Mouse (Mus musculus): ENCODE data around the gene Slc16a3. TPM values are rescaled to one million over a fixed set of nuclear protein-coding genes. Genes with fewer than 3 reads are reported as not detected.

Slc16a3 gene
- polyA plus RNA-seq, 3 experiments from 2014 or later: 2.9 to 4.0 (median 3.4) TPM

- ATAC-seq: no peak
Observed at GRCm38 (mm10) chr11:120979711-120980426, 31.6 kb downstream of the Slc16a3 start.

- ATAC-seq: no peak
Observed at GRCm38 (mm10) chr11:120980427-120981035, 32.3 kb downstream of the Slc16a3 start.

- no peak for ATAC-seq
Observed at GRCm38 (mm10) chr11:120981661-120982060, 33.4 kb downstream of the Slc16a3 start.

- ATAC-seq: no peak
Observed at GRCm38 (mm10) chr11:120982459-120982858, 34.2 kb downstream of the Slc16a3 start.

- ATAC-seq: no peak
Observed at GRCm38 (mm10) chr11:120984448-120985330, 36.4 kb downstream of the Slc16a3 start.

- ATAC-seq: no peak
Observed at GRCm38 (mm10) chr11:120987608-120988007, 39.3 kb downstream of the Slc16a3 start.

- no peak for ATAC-seq
Observed at GRCm38 (mm10) chr11:120988410-120988809, 40.1 kb downstream of the Slc16a3 start.

GRCm38 (mm10) chr11:120989523-120989922 is 41.2 kb downstream of the Slc16a3 start:
- no peak for ATAC-seq

GRCm38 (mm10) chr11:120990126-120990781 is 42.0 kb downstream of the Slc16a3 start:
- ATAC-seq: no peak

- ATAC-seq: peak; percentile 84
Observed at GRCm38 (mm10) chr11:120990951-120991526, 42.8 kb downstream of the Slc16a3 start, which contains the start of gene Csnk1d. Gene Csnk1d, minus strand, starts transcription at chr11:120991330.

- no peak for ATAC-seq
Observed at GRCm38 (mm10) chr11:120991791-120992190, 43.5 kb downstream of the Slc16a3 start.

- no peak for ATAC-seq
Observed at GRCm38 (mm10) chr11:120993080-120993479, 44.8 kb downstream of the Slc16a3 start.

GRCm38 (mm10) chr11:120993586-120993985 is 45.3 kb downstream of the Slc16a3 start:
- no peak for ATAC-seq

- no peak for ATAC-seq
Observed at GRCm38 (mm10) chr11:120994741-120995140, 46.5 kb downstream of the Slc16a3 start.

GRCm38 (mm10) chr11:121001966-121002365 is 53.7 kb downstream of the Slc16a3 start:
- ATAC-seq: no peak

- ATAC-seq: no peak
Observed at GRCm38 (mm10) chr11:121004281-121004680, 56.0 kb downstream of the Slc16a3 start.

- ATAC-seq: no peak
Observed at GRCm38 (mm10) chr11:121006184-121006583, 57.9 kb downstream of the Slc16a3 start.

- no peak for ATAC-seq
Observed at GRCm38 (mm10) chr11:121010044-121010755, 61.9 kb downstream of the Slc16a3 start.
